Mouse (Mus musculus): ENCODE measurements at regions not wholly inside any gene's neighbourhood (a gene's known extent, or its start where the extent isn't known, plus 50 kb on each side); places are given as distances from the start of the nearest gene placed in this dataset.

DNA sequence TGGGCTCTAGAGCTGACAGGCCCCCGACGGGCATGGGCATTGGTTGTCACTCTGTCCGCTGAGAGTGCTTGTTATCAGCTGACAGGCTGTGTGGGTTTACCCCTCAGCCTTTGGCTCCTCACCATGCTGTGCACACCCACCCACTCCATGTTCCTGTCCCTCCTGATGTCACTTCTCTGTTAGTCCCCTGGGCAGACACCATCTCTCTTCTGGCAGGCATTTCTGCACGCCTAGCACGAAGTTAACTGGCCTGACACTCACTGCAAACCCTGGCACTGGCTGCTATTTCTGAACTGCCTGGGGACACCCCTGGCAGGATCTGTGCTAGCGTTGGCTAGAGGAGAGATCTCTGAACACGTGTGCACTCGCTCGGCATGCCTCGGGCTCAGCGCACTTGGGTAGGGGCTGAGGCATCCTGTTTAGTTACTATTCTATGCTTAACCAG lies 82.1 kb upstream of the Unc5b start:
- H3K4me3 ChIP-seq: no peak overlapping the region
- no peak for DNase-seq (ENCODE audit: low spot score)
- peaks cover 15% of the 10 kb centered on the region for H3K4me1 ChIP-seq (replicated peaks)
- H3K36me3 ChIP-seq: no peaks in the 10 kb centered on the region
- WGBS: 90% methylated on average over 11 of the region's 11 CpGs
- H3K27me3 ChIP-seq (ENCODE audit: insufficient read depth, poor library complexity, severe bottlenecking): peaks cover 58% of the 10 kb centered on the region
- no peak overlapping the region for H3K27ac ChIP-seq
- H3K9me3 ChIP-seq: peaks cover 8% of the 10 kb centered on the region; the same call in 1 of the 2 replicates

DNA sequence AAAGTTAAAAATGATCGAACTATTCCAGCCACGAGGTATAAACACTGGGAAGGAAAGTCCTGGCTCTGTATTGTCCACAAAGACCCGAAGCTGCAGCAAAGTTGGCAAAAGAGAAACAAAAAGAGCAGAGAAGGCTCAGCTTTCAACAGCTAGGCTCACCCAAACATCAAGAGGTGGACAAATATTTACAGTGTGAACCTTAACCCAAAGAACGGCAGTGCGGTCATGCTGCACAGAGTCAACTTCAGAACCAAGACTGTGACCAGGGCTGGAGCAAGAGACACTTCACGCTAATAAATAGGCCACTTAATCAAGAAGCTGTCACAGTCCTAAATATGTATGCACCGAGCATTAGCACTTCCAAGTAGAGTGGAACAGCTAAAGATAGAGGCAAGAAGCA lies 73.0 kb upstream of the Unc5b start:
- 84% methylated on average over 7 of the region's 7 CpGs for WGBS
- H3K9me3 ChIP-seq: peaks cover 4% of the 10 kb centered on the region; the same call in 1 of the 2 replicates
- peaks cover 3% of the 10 kb centered on the region; the same call in 1 of the 2 replicates for H3K27me3 ChIP-seq (ENCODE audit: insufficient read depth, poor library complexity, severe bottlenecking)
- no peak overlapping the region for H3K4me3 ChIP-seq
- no peaks in the 10 kb centered on the region for H3K4me1 ChIP-seq (replicated peaks)
- DNase-seq (ENCODE audit: low spot score): no peak
- H3K36me3 ChIP-seq: no peaks in the 10 kb centered on the region
- no peak overlapping the region for H3K27ac ChIP-seq

DNA sequence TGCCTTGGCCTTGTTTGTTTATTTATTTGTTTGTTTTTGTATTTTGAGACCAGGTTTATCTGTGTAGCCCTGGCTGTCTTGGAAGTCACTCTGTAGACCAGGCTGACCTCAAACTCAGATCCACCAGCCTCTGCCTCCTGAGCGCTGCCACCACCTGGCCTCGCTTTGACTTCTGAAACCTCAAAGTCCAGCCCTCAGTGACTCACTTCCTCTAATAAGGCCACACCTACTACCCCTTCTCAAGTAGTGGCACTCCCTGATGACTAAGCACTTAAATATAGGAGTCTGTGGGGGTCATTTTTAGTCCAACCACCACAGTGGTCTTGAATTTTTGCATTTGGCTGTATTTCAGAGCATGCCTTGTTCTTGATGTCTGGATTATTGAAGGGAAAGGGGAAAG lies 69.6 kb upstream of the Unc5b start:
- H3K4me1 ChIP-seq (replicated peaks): no peaks in the 10 kb centered on the region
- no peaks in the 10 kb centered on the region for H3K9me3 ChIP-seq
- H3K36me3 ChIP-seq: no peaks in the 10 kb centered on the region
- DNase-seq (ENCODE audit: low spot score): no peak
- 93% methylated on average over 2 of the region's 2 CpGs for WGBS
- H3K4me3 ChIP-seq: no peak overlapping the region
- H3K27me3 ChIP-seq (ENCODE audit: insufficient read depth, poor library complexity, severe bottlenecking): peaks cover 3% of the 10 kb centered on the region; the same call in 1 of the 2 replicates
- H3K27ac ChIP-seq: no peak overlapping the region

DNA sequence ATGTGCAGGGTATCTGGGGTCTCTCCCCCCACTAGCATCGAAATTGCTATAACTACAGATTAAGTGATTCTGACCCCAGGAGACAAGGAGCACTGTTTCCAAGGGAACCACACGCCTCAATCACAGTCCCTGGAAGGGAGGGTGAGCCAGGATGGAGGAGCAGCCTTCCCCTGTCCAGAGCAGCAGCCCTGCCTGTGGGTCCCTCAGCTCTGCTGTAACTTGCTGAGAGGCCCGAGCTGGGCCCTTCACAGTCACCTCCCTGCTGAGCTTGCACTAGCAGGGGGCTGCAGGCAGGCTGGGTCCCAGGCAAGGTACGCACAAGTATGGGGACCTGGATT lies 62.4 kb upstream of the Unc5b start:
- 33% methylated on average over 4 of the region's 4 CpGs for WGBS
- Histone ChIP-seq H3K9me3 (no peaks in the 10 kb centered on the region), H3K27me3 (ENCODE audit: insufficient read depth, poor library complexity, severe bottlenecking) (peaks cover 39% of the 10 kb centered on the region), H3K4me3 (no peak overlapping the region), H3K36me3 (no peaks in the 10 kb centered on the region), H3K4me1 (replicated peaks) (peaks cover 21% of the 10 kb centered on the region), H3K27ac (no peak overlapping the region)
- no peak for DNase-seq (ENCODE audit: low spot score)

GRCm38 (mm10) chr10:60893130-60893809 lies 61.9 kb upstream of the Unc5b start:
- H3K4me1 ChIP-seq (replicated peaks): peaks cover 25% of the 10 kb centered on the region
- no peak overlapping the region for H3K4me3 ChIP-seq
- H3K27me3 ChIP-seq (ENCODE audit: insufficient read depth, poor library complexity, severe bottlenecking): peaks cover 44% of the 10 kb centered on the region
- H3K9me3 ChIP-seq: no peaks in the 10 kb centered on the region
- no peak for DNase-seq (ENCODE audit: low spot score)
- WGBS: 71% methylated on average over 22 of the region's 22 CpGs
- H3K27ac ChIP-seq: no peak overlapping the region
- H3K36me3 ChIP-seq: no peaks in the 10 kb centered on the region

DNA sequence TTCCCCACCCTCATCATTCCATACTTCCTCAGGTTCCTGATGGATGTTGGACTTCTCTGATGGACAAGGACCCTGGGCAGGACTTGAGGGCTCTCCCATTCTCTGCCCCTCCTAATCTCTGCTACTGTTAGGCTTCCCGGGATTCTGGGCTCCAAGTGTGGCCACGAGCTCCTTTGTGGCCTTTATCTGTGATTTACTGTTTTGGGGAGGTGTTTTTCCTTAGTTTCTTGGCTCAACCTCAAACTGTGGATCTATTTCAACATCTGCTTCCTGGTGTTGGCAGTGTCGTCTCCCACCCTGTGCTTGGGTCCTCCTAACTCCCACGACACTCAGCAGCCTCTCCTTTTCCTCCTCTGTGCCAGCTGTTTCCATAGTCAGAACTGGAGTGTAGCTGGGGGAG lies 61.3 kb upstream of the Unc5b start:
- Histone ChIP-seq H3K36me3 (no peaks in the 10 kb centered on the region), H3K4me3 (no peak overlapping the region), H3K4me1 (replicated peaks) (peaks cover 27% of the 10 kb centered on the region), H3K27me3 (ENCODE audit: insufficient read depth, poor library complexity, severe bottlenecking) (peaks cover 49% of the 10 kb centered on the region), H3K9me3 (no peaks in the 10 kb centered on the region), H3K27ac (no peak overlapping the region)
- 63% methylated on average over 4 of the region's 4 CpGs for WGBS
- DNase-seq (ENCODE audit: low spot score): no peak

DNA sequence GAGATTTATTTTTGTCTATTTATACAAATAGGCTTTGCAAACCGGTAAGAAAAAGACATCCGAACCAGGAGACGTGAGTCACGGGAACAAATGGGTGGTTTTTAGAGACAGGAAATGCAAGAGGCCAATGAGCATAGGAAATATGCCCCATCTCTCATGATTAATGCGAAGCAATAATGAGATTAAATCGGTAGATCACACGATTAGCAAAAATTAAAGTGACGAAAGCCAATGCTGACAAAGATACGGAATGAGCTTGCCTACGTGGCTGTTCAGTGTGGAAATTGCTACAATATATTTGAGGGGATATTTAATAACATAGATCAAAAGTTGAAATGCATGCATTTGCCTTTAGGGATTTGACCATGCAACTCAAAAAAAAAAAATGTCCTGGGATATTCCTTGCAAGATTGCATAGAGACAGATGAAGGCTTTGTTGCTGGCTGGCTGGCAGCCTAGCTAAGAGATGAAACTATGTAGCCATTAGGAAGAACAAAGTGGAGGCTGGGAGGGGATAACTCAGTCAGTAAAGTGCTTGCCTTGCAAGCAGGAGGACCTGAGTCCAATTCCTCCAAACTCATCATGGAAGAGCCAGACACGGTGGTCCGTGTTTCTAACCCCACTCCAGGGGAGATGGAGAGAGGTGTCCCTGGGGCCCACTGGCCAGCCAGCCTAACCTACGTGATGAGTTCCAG lies 60.2 kb upstream of the Unc5b start:
- H3K4me3 ChIP-seq: no peak overlapping the region
- DNase-seq (ENCODE audit: low spot score): no peak
- H3K36me3 ChIP-seq: no peaks in the 10 kb centered on the region
- H3K27me3 ChIP-seq (ENCODE audit: insufficient read depth, poor library complexity, severe bottlenecking): peaks cover 61% of the 10 kb centered on the region
- 93% methylated on average over 13 of the region's 13 CpGs for WGBS
- H3K9me3 ChIP-seq: no peaks in the 10 kb centered on the region
- H3K4me1 ChIP-seq (replicated peaks): peaks cover 34% of the 10 kb centered on the region
- H3K27ac ChIP-seq: no peak overlapping the region

DNA sequence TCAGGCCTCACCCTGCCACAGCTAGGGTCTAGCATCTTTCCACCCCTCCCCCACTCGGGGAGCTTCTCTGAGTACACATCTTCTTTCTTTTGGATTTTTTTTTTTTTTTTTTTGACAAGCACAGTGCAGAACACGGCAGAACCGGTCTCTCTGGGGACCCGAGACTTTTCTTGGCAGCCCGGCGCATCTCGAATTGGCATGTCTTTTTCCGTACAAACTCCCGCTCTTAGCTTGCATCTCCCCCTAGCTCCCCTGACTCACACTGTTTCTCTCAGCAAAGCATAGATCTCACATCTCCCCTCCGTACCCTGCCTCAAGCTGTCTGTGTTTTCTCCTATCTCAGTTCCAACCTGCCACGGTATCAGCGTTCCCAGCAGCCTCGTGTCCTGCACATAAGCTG lies 58.4 kb upstream of the Unc5b start:
- no peak overlapping the region for H3K4me3 ChIP-seq
- no peaks in the 10 kb centered on the region for H3K36me3 ChIP-seq
- H3K9me3 ChIP-seq: no peaks in the 10 kb centered on the region
- no peak for DNase-seq (ENCODE audit: low spot score)
- 88% methylated on average over 13 of the region's 13 CpGs for WGBS
- no peak overlapping the region for H3K27ac ChIP-seq
- H3K27me3 ChIP-seq (ENCODE audit: insufficient read depth, poor library complexity, severe bottlenecking): peaks cover 60% of the 10 kb centered on the region
- peaks cover 52% of the 10 kb centered on the region for H3K4me1 ChIP-seq (replicated peaks)

- Histone ChIP-seq H3K9me3 (no peaks in the 10 kb centered on the region), H3K27ac (no peak overlapping the region), H3K27me3 (ENCODE audit: insufficient read depth, poor library complexity, severe bottlenecking) (peaks cover 60% of the 10 kb centered on the region), H3K36me3 (no peaks in the 10 kb centered on the region), H3K4me1 (replicated peaks) (peaks cover 40% of the 10 kb centered on the region), H3K4me3 (no peak overlapping the region)
- no peak for DNase-seq (ENCODE audit: low spot score)
- WGBS: 73% methylated on average over 7 of the region's 7 CpGs
These were observed 57.2 kb upstream of the Unc5b start for GRCm38 (mm10) chr10:60888541-60888940.

DNA sequence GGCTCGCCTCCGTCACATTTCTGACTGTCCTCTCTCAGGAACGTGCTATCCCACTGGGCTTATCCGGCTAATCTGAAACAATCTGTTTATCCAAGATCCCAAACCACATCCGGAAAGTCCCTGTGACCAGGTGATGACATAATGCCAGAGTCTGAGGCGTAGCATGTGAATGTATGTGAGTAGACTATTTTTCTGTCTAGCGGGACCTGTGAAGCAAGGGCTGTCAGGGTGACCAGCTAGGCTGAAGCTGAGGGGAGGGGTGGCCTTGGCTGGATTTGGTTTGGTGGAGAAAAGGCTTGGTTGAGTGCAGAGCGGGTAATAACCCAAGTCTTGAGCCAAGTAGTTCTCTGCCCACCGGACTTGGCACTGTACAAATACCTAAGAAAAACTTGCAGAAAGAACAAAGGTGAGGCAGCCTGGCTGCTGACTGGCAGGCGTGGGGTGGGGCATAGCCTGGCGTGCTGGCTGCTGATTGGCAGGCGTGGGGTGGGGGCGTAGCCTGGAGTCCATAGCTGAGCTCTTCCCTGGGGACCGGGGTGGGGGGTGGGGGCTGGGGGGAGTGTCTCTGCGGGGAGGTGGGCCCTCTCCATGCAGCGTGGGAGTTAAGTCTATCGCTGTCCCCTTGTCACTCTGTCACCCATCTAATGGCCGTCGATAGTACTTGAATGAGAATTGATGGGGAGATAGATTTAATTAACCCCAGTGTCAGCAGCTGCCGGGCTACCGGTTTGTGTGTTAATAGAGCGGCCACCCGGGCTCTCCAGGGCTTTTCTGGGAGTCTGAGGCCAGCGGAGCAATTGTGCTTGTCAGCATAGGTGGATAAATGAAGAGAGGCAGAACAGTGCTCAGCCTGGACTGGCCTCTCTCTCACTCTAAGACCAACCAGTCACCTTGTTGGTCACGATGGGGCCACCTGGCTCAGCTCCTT lies 54.2 kb upstream of the Unc5b start:
- no peaks in the 10 kb centered on the region for H3K9me3 ChIP-seq
- H3K27me3 ChIP-seq (ENCODE audit: insufficient read depth, poor library complexity, severe bottlenecking): peaks cover 59% of the 10 kb centered on the region
- peak; percentile 76 for DNase-seq (ENCODE audit: low spot score)
- no peaks in the 10 kb centered on the region for H3K36me3 ChIP-seq
- 25% methylated on average over 25 of the region's 25 CpGs for whole genome bisulfite sequencing
- H3K4me3 ChIP-seq: peak overlapping the region; percentile 36
- H3K4me1 ChIP-seq (replicated peaks): peaks cover 31% of the 10 kb centered on the region
- peak overlapping the region; percentile 79 for H3K27ac ChIP-seq

- peak overlapping the region; percentile 79; the same call in 1 of the 2 replicates for H3K27ac ChIP-seq
- DNase-seq (ENCODE audit: low spot score): no peak
- peaks cover 31% of the 10 kb centered on the region for H3K4me1 ChIP-seq (replicated peaks)
These were observed 53.4 kb upstream of the Unc5b start for GRCm38 (mm10) chr10:60884806-60885205.

More at GRCm38 (mm10) chr10:60884806-60885205, 53.4 kb upstream of the Unc5b start:
- 93% methylated on average over 5 of the region's 5 CpGs for WGBS
- Histone ChIP-seq H3K4me3 (no peak overlapping the region), H3K36me3 (no peaks in the 10 kb centered on the region), H3K9me3 (no peaks in the 10 kb centered on the region), H3K27me3 (ENCODE audit: insufficient read depth, poor library complexity, severe bottlenecking) (peaks cover 58% of the 10 kb centered on the region)
